Mouse (Mus musculus) limb, embryonic 10.5 days (tissue): ENCODE measurements around the gene Lhfpl3. TPM values are rescaled to one million over a fixed set of nuclear protein-coding genes. Genes with fewer than 3 reads are reported as not detected.
A peak's percentile ranks its signal among the peaks of the same experiment; 100 is the strongest.
"Not testable (repeated sequence)": the region's sequence is repeated elsewhere in the genome, so short reads cannot be mapped to it uniquely, and the experiment has no call there.

ENCODE experiments used
- DNase-seq: peaks from one replicate; pipeline ENCODE4 v3.0.0-alpha.2; 2017; ENCODE audit warnings: low spot score
- H3K27ac ChIP-seq: fragments of 300-500 bp; sonication (generic); 2 replicates; pipeline ENCODE4 v1.5.1; 2016; ENCODE audit warnings: mild to moderate bottlenecking
- H3K27me3 ChIP-seq: fragments of 300-500 bp; sonication (generic); 2 replicates; pipeline ENCODE4 v1.6.1; 2016; ENCODE audit warnings: low read depth, mild to moderate bottlenecking; ENCODE audit not compliant: poor library complexity, severe bottlenecking
- H3K36me3 ChIP-seq: fragments of 300-500 bp; sonication (generic); 2 replicates; pipeline ENCODE4 v1.6.1; 2016; ENCODE audit warnings: mild to moderate bottlenecking, moderate library complexity
- H3K4me1 ChIP-seq: fragments of 300-500 bp; sonication (generic); 2 replicates; pipeline ENCODE4 v1.6.1; 2016
- H3K4me3 ChIP-seq: fragments of 300-500 bp; sonication (generic); 2 replicates; pipeline ENCODE4 v1.5.1; 2016; ENCODE audit warnings: mild to moderate bottlenecking, moderate library complexity
- H3K9me3 ChIP-seq: fragments of 300-500 bp; sonication (generic); replicated peaks from 2 replicates; pipeline ENCODE4 v1.6.1; 2016; ENCODE audit warnings: mild to moderate bottlenecking
- WGBS: fragments of 180-500 bp; shearing (Covaris S2); methylation state at CpG from one replicate; pipeline ENCODE4 v1.1.7; 2016; 5-methylcytosine and 5-hydroxymethylcytosine counted together
- polyA plus RNA-seq: library from polyadenylated mRNA; unstranded; fragments of >200 nt; fragmentation: Nextera tagmentation; extraction: Ambion mirVana; gene quantifications from 2 replicates; pipeline ENCODE4 v1.2.1, GENCODE M21; 2016

Lhfpl3 gene
- 0.18 and 0.44 TPM in 2 replicates for polyA plus RNA-seq

GRCm38 (mm10) chr5:22745885-22746532 lies at the start of gene Lhfpl3:
Gene Lhfpl3, plus strand, starts transcription at chr5:22746059.
- Histone ChIP-seq H3K4me3 (peak within 1 kb of the TSS; percentile 67), H3K36me3 (no peaks in the 10 kb centered on the region), H3K4me1 (peaks cover 19% of the 10 kb centered on the region), H3K9me3 (no peaks in the 10 kb centered on the region), H3K27me3 (peaks cover 50% of the 10 kb centered on the region), H3K27ac (peak within 1 kb of the TSS; percentile 42)
- peak; percentile 66 for DNase-seq
- WGBS, result under 1% methylated on average over 46 of the region's 53 CpGs

GRCm38 (mm10) chr5:22706271-22706670 lies 39.6 kb upstream of the Lhfpl3 start:
- 84% methylated on average over 4 of the region's 4 CpGs for WGBS
- H3K9me3 ChIP-seq, H3K36me3 ChIP-seq, H3K27me3 ChIP-seq, H3K4me1 ChIP-seq, H3K4me3 ChIP-seq, H3K27ac ChIP-seq, DNase-seq: not testable (repeated sequence)

GRCm38 (mm10) chr5:22745529-22745884 lies 352 bp upstream of the Lhfpl3 start:
- Histone ChIP-seq H3K9me3 (no peaks in the 10 kb centered on the region), H3K27me3 (peaks cover 50% of the 10 kb centered on the region), H3K36me3 (no peaks in the 10 kb centered on the region), H3K4me1 (peaks cover 19% of the 10 kb centered on the region), H3K4me3 (peak overlapping the region; percentile 67), H3K27ac (peak overlapping the region; percentile 42; the same call in 1 of the 2 replicates)
- under 1% methylated on average over 10 of the region's 10 CpGs for WGBS
- DNase-seq, result no peak

- H3K9me3 ChIP-seq, result no peaks in the 10 kb centered on the region
- no peak overlapping the region for H3K27ac ChIP-seq
- DNase-seq, result peak; percentile 41
- H3K4me1 ChIP-seq, result peaks cover 19% of the 10 kb centered on the region
- no peaks in the 10 kb centered on the region for H3K36me3 ChIP-seq
- H3K27me3 ChIP-seq, result peaks cover 50% of the 10 kb centered on the region
- peak overlapping the region; percentile 67 for H3K4me3 ChIP-seq
- under 1% methylated on average over 20 of the region's 20 CpGs for WGBS
Measured at GRCm38 (mm10) chr5:22746533-22747021, 718 bp downstream of the Lhfpl3 start.

GRCm38 (mm10) chr5:22747305-22747704 lies 1.4 kb downstream of the Lhfpl3 start:
- Histone ChIP-seq H3K9me3 (no peaks in the 10 kb centered on the region), H3K36me3 (no peaks in the 10 kb centered on the region), H3K27ac (no peak overlapping the region), H3K4me1 (peaks cover 19% of the 10 kb centered on the region), H3K27me3 (peaks cover 50% of the 10 kb centered on the region), H3K4me3 (peak overlapping the region; percentile 67)
- 1% methylated on average over 7 of the region's 7 CpGs for WGBS
- DNase-seq, result no peak

- DNase-seq, result no peak
- WGBS, result 46% methylated on average over 3 of the region's 3 CpGs
- no peaks in the 10 kb centered on the region for H3K36me3 ChIP-seq
- H3K27ac ChIP-seq, result no peak overlapping the region
- H3K9me3 ChIP-seq, result no peaks in the 10 kb centered on the region
- H3K27me3 ChIP-seq, result no peaks in the 10 kb centered on the region
- H3K4me3 ChIP-seq, result no peak overlapping the region
- H3K4me1 ChIP-seq, result no peaks in the 10 kb centered on the region
Measured at GRCm38 (mm10) chr5:22757261-22757660, 11.4 kb downstream of the Lhfpl3 start.

GRCm38 (mm10) chr5:22770726-22771125 lies 24.9 kb downstream of the Lhfpl3 start:
- Histone ChIP-seq H3K27ac (no peak overlapping the region), H3K36me3 (no peaks in the 10 kb centered on the region), H3K9me3 (no peaks in the 10 kb centered on the region), H3K4me1 (no peaks in the 10 kb centered on the region), H3K27me3 (no peaks in the 10 kb centered on the region), H3K4me3 (no peak overlapping the region)
- 63% methylated on average over 1 of the region's 1 CpGs for WGBS
- DNase-seq, result no peak

- Histone ChIP-seq H3K27ac (no peak overlapping the region), H3K4me3 (no peak overlapping the region), H3K27me3 (no peaks in the 10 kb centered on the region), H3K9me3 (no peaks in the 10 kb centered on the region), H3K36me3 (no peaks in the 10 kb centered on the region), H3K4me1 (no peaks in the 10 kb centered on the region)
- WGBS, result 82% methylated on average over 1 of the region's 1 CpGs
- no peak for DNase-seq
Measured at GRCm38 (mm10) chr5:22795361-22795760, 49.5 kb downstream of the Lhfpl3 start.

GRCm38 (mm10) chr5:22813426-22813825 lies 67.6 kb downstream of the Lhfpl3 start:
- 87% methylated on average over 4 of the region's 4 CpGs for whole genome bisulfite sequencing
- Histone ChIP-seq H3K9me3 (no peaks in the 10 kb centered on the region), H3K36me3 (no peaks in the 10 kb centered on the region), H3K4me1 (no peaks in the 10 kb centered on the region), H3K4me3 (no peak overlapping the region), H3K27me3 (no peaks in the 10 kb centered on the region), H3K27ac (no peak overlapping the region)
- DNase-seq, result no peak

GRCm38 (mm10) chr5:22829822-22830450 lies 84.1 kb downstream of the Lhfpl3 start:
- no peaks in the 10 kb centered on the region for H3K4me1 ChIP-seq
- no peaks in the 10 kb centered on the region for H3K36me3 ChIP-seq
- H3K4me3 ChIP-seq, result no peak overlapping the region
- DNase-seq, result no peak
- no peaks in the 10 kb centered on the region for H3K9me3 ChIP-seq
- H3K27me3 ChIP-seq, result no peaks in the 10 kb centered on the region
- WGBS, result 92% methylated on average over 3 of the region's 3 CpGs
- H3K27ac ChIP-seq, result no peak overlapping the region

- no peaks in the 10 kb centered on the region for H3K4me1 ChIP-seq
Measured at GRCm38 (mm10) chr5:22851572-22851971, 105.7 kb downstream of the Lhfpl3 start.

GRCm38 (mm10) chr5:22853503-22853902 lies 107.6 kb downstream of the Lhfpl3 start:
- H3K27ac ChIP-seq, result no peak overlapping the region
- no peak overlapping the region for H3K4me3 ChIP-seq
- no peaks in the 10 kb centered on the region for H3K9me3 ChIP-seq
- no peaks in the 10 kb centered on the region for H3K4me1 ChIP-seq
- no peaks in the 10 kb centered on the region for H3K27me3 ChIP-seq
- 97% methylated on average over 2 of the region's 2 CpGs for WGBS
- no peaks in the 10 kb centered on the region for H3K36me3 ChIP-seq
- DNase-seq, result no peak

More at GRCm38 (mm10) chr5:22851572-22851971, 105.7 kb downstream of the Lhfpl3 start:
- no peak overlapping the region for H3K27ac ChIP-seq
- 58% methylated on average over 14 of the region's 14 CpGs for WGBS
- H3K36me3 ChIP-seq, result no peaks in the 10 kb centered on the region
- no peaks in the 10 kb centered on the region for H3K9me3 ChIP-seq
- no peaks in the 10 kb centered on the region for H3K27me3 ChIP-seq
- no peak for DNase-seq
- H3K4me3 ChIP-seq, result no peak overlapping the region

- Histone ChIP-seq H3K36me3 (no peaks in the 10 kb centered on the region), H3K4me1 (no peaks in the 10 kb centered on the region), H3K27me3 (no peaks in the 10 kb centered on the region), H3K27ac (no peak overlapping the region), H3K9me3 (no peaks in the 10 kb centered on the region), H3K4me3 (no peak overlapping the region)
- no peak for DNase-seq
- 83% methylated on average over 4 of the region's 4 CpGs for WGBS
Measured at GRCm38 (mm10) chr5:22856480-22856879, 110.6 kb downstream of the Lhfpl3 start.
